Mouse (Mus musculus): ENCODE data around the gene Gkn1. TPM values are rescaled to one million over a fixed set of nuclear protein-coding genes. Genes with fewer than 3 reads are reported as not detected.

The Gkn1 gene
- total RNA-seq, 2 experiments from 2014 or later = not detected

DNA sequence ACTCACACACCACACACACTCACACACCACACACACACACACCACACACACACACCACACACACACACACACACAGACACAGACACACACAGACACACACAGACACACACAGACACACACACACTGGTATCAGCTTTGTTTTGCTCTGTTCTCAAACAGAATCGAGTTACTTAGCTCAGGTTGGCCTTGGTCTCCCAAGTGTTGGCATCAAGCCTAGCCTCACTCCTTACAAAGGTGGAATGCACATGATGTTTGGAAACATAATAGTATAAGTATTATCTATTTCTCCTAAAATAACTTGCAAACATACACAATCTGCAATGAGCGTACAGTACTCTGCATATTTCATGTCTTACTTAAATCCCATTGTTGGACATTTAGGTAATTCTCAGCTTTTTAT is 18.4 kb downstream of the Gkn1 start:
- intact Hi-C loops (cut with DNase I) = no loop called here
- no peak for DNase-seq (ENCODE audit: extremely low spot score in 1 of 2, low spot score in 2 of 2)

DNA sequence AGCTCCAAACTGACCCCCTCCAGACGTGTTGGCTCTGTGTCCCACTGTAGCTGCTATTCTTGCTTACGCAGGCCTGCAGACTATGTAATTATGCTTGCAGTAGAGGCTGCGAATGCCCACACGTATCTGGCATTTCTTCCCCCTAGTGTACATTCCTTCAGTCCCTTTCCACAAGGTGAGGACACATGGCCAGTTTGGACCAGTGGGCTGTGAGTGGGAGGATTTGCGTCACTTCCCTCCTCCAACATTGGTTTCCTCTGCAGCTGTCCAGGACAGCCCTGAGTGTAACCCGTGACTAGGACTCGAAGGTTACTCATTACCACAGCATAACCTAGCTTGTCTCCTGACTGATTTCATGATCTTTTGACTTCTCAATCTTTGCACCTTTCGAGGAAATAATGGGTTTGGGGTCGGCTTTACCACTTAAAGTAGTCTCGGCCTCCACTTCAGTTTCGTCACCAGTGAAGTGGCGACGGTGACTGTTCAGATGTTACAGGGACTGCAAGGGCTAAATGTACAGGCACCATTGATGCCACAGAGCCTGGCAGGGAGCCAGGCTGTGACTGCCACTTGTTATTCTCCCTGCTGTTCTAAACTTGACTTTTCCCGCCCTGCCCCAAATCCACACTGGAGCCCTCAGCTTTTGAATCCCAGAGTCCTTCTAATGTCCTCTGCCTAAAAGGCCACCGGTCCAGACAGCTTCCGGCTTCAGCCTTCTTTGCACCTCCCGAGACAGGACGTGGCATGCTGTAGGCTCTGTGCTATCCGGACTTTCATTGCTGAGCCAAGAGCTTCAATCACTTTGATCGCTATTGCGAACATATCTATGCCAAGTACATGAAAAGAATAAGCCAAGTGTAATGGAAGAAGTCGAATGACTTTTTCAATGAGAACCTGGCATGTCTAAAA is 22.2 kb downstream of the Gkn1 start:
- DNase-seq (ENCODE audit: extremely low spot score in 1 of 2, low spot score in 2 of 2) = no peak
- intact Hi-C loops (cut with DNase I) = no loop called here

DNA sequence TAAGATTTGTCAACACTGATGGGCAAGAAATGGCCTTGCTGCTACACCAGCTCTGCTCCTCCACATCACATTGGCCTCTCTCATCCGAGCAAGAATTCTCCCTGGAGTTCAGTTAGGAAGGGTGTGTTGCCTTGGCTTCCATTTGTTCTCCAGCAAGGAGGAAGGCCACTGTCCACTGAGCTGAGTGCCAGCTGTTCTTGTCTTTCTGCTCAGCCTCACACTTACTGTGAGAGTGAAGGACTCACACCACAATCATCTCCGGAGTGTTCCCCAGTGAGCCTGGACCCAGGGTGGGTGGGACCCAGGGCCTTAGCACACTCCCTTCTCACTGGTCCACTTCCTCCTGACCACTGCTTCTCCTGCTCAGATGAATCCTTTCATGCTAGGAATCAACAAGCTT is 23.8 kb downstream of the Gkn1 start:
- intact Hi-C loops (cut with DNase I) = no loop called here
- no peak for DNase-seq (ENCODE audit: extremely low spot score in 1 of 2, low spot score in 2 of 2)

DNA sequence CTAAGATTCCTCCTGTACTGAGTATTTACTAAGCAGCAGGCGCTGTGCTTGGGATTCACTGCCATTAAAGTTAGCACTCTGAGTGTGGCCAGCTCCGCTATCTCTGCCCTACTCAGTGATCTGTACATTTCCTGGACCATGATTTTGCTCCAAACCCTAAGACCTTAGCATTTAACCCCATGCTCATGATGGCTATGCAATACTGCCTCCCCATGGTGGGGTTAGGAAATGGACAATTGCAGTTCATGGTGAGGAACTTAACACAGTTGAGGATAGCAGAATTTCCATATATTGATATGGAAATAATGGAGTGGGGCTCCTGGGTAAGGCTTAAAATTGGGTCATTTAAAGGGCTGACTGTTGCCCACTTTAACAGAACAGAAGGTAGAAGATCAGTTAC is 27.4 kb downstream of the Gkn1 start:
- intact Hi-C loops (cut with DNase I) = loop anchor here (5.0 kb wide), 1 partner anchor 46 kb away; no protein-coding TSS in a partner anchor
- DNase-seq (ENCODE audit: extremely low spot score in 1 of 2, low spot score in 2 of 2) = no peak

DNA sequence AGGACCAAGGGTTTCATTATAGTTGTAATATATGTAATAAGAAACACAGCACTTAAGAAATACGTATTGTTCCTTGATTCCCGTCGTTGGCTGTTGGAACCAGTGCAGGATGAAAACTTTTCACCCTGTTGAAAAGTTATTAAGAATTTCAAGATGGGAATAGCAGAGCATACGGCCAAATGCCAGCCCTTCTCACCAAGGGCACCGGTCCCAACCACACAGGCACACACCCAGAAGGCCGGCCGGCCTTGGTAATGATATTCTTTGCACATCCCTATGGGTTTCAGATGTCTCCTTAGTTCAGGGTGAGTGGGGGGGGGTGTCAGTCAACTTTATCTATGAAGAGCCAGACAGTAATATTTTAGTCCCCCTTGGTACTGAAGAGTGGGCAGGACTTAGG is 32.1 kb downstream of the Gkn1 start:
- no peak for DNase-seq (ENCODE audit: extremely low spot score in 1 of 2, low spot score in 2 of 2)
- intact Hi-C loops (cut with DNase I) = no loop called here

DNA sequence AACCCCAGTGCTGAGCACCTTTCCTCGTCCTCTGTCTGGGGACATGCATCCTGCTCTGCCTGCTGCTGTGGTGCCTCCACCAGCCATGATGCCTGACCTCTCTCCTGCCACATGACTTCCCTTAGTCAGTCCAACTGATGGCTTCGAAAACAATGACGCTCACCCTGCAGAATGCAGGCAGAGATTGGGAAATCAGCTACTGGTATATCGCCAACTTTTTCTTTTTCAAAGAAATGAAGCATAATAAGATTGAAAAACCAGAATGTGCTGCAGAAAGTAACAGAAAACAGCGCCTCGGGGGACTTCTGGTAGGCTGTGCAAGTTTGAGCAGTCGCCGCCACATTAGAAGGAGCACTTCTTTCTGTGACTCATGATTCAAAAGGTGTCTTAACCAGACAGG is 33.8 kb downstream of the Gkn1 start:
- DNase-seq (ENCODE audit: extremely low spot score in 1 of 2, low spot score in 2 of 2) = no peak
- intact Hi-C loops (cut with DNase I) = no loop called here

DNA sequence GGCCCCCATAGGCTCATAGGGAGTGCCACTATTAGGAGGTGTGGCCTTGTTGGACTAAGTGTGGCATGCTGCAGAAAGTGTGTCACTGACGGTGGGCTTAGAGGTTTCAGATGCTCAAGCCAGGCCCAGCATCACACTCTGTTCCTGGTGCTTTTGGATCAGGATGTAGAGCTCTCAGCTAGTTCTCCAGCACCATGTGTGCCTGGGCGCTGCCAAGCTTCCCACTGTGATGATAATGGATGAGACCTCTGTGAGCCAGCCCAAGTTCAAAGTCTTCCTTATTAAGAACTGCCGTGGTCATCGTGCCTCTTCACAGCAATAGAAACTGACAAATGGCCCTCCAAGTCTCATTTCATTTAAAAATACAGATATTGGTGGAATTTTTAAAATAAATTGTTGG is 38.0 kb downstream of the Gkn1 start:
- intact Hi-C loops (cut with DNase I) = no loop called here
- DNase-seq (ENCODE audit: extremely low spot score in 1 of 2, low spot score in 2 of 2) = no peak

DNA sequence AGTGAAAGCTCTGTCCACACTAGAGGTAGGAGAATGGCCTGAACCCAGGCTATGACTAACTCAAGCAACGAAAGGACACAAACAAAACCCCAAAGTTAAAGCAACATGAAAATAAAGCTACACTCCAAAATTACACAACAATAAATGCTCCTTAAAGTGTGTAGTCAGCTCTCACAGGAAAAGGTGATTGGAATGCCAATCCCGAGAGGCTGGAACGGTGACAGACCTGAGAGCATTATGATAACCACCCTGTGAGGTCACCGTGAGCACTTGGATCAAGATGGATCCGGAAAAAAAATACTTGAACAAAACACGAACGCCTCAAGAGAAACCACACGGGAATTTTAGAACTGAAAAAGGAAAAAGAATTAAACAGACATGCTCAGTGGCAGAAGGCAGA is 46.3 kb downstream of the Gkn1 start:
- no peak for DNase-seq (ENCODE audit: extremely low spot score in 1 of 2, low spot score in 2 of 2)

DNA sequence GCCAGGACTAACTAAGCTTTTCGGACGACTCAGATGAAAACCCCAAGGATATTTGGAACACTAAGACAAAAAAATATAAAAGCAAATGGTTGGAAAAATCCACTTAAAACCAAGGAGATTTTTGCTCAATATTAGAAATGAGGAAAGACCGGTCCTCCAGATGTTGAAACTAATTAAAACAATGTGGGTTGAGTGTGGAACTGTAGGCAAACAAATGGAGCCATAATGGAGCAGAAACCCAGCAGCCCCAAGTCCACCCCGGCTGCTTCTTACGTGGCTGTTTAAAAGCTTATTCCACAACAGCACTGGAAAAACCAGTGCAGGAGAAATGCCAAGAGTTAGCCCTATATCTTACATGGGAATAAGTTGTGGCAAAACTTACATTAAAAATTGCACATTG is 48.0 kb downstream of the Gkn1 start:
- no peak for DNase-seq (ENCODE audit: extremely low spot score in 1 of 2, low spot score in 2 of 2)
- intact Hi-C loops (cut with DNase I) = no loop called here

More for the DNA sequence above, 46.3 kb downstream of the Gkn1 start:
- intact Hi-C loops (cut with DNase I) = no loop called here

DNA sequence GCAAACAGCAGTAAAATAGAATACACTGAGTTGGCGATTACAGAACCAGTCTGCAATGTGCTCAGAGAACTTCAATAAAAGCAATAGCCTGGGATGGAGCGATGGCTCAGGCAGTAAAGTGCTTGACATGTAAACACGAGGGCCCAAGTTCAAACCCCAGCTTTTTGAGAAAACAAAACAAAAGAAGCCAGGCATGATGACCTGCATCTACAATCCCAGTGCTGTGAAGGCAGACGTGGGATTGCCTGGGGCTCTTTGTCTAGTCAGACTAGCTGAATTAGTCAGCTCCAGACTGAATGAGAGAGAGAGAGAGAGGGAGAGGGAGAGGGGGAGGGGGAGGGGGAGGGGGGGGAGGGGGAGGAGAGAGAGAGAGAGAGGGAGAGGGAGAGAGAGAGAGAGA is 48.8 kb downstream of the Gkn1 start:
- intact Hi-C loops (cut with DNase I) = no loop called here
- DNase-seq (ENCODE audit: extremely low spot score in 1 of 2, low spot score in 2 of 2) = no peak

Other genes with a start within 250 kb of the Gkn1 start
- not detected for gene D6Ertd527e, start 246.2 kb downstream of the Gkn1 start, total RNA-seq (2021)
- 10 to 100 TPM; 18.0 TPM for gene Antxr1, start 15.1 kb downstream of the Gkn1 start, total RNA-seq (2021)
- gene Gkn2, start 22.4 kb upstream of the Gkn1 start, total RNA-seq (2021) = not detected
- 1 to 10 TPM; 3.0 to 3.6 TPM for gene Gkn3, start 38.0 kb upstream of the Gkn1 start, total RNA-seq (2021)
- not detected for gene Bmp10, start 78.1 kb upstream of the Gkn1 start, total RNA-seq (2021)
- gene Arhgap25, start 182.3 kb upstream of the Gkn1 start, total RNA-seq (2021) = 1 to 10 TPM; 6.1 to 6.4 TPM
- 1 to 10 TPM in 1 of 2 experiments, under 1 TPM in 1; 0.39 to 1.2 TPM for gene Prokr1, start 239.8 kb upstream of the Gkn1 start, total RNA-seq (2021)